Mouse (Mus musculus) embryonic facial prominence, embryonic 10.5 days (tissue): ENCODE measurements around the gene Thsd4. TPM values are rescaled to one million over a fixed set of nuclear protein-coding genes. Genes with fewer than 3 reads are reported as not detected.

Experiments used
- DNase-seq: peaks from one replicate; pipeline ENCODE4 v3.0.0-alpha.2; 2017; ENCODE audit warnings: low spot score
- H3K27ac ChIP-seq: fragments of 300-500 bp; sonication (generic); replicated peaks from 2 replicates; pipeline ENCODE4 v1.5.1; 2016; ENCODE audit warnings: mild to moderate bottlenecking
- H3K27me3 ChIP-seq: fragments of 300-500 bp; sonication (generic); replicated peaks from 2 replicates; pipeline ENCODE4 v1.6.1; 2016; ENCODE audit warnings: low read depth, mild to moderate bottlenecking; ENCODE audit not compliant: poor library complexity, severe bottlenecking
- H3K36me3 ChIP-seq: fragments of 300-500 bp; sonication (generic); replicated peaks from 2 replicates; pipeline ENCODE4 v1.6.1; 2016; ENCODE audit warnings: mild to moderate bottlenecking, moderate library complexity
- H3K4me1 ChIP-seq: fragments of 300-500 bp; sonication (generic); 2 replicates; pipeline ENCODE4 v1.6.1; 2016
- H3K4me3 ChIP-seq: fragments of 300-500 bp; sonication (generic); 2 replicates; pipeline ENCODE4 v1.5.1; 2016; ENCODE audit warnings: mild to moderate bottlenecking, moderate library complexity
- H3K9me3 ChIP-seq: fragments of 300-500 bp; sonication (generic); 2 replicates; pipeline ENCODE4 v1.6.1; 2016; ENCODE audit warnings: mild to moderate bottlenecking
- WGBS: fragments of 180-500 bp; shearing (Covaris S2); methylation state at CpG from one replicate; pipeline ENCODE4 v1.1.7; 2016; 5-methylcytosine and 5-hydroxymethylcytosine counted together
- polyA plus RNA-seq: library from polyadenylated mRNA; unstranded; fragments of >200 nt; fragmentation: Nextera tagmentation; extraction: Ambion mirVana; gene quantifications from 2 replicates; pipeline ENCODE4 v1.2.1, GENCODE M21; 2016

The Thsd4 gene
- polyA plus RNA-seq, 1 experiment from 2014 or later = 5.7 TPM

DNA sequence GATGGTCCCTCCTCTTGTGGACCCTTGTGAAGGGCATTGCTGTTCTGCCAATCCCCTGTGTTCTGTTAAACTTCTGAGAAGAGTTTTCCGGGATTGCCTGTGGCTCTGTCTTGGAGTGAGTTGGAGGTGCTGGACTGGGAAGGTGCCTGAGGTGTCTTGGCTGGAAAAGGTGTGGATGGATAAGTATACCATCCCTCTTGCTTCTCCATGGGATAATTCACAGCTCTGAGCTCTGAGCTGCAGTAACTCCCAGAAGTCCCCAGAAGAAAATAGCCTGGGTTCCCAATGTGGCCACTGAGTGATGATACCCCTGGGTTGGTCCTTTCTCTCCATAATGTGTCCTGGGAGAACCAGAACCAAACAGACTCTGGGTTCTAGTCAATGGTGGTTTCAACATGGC lies 398.8 kb downstream of the Thsd4 start:
- H3K4me3 ChIP-seq = no peak overlapping the region
- no peaks in the 10 kb centered on the region for H3K9me3 ChIP-seq
- whole genome bisulfite sequencing = 85% methylated on average over 1 of the region's 1 CpGs
- H3K4me1 ChIP-seq = peaks cover 30% of the 10 kb centered on the region
- no peaks in the 10 kb centered on the region for H3K36me3 ChIP-seq
- no peak overlapping the region for H3K27ac ChIP-seq
- no peaks in the 10 kb centered on the region for H3K27me3 ChIP-seq
- DNase-seq = no peak

DNA sequence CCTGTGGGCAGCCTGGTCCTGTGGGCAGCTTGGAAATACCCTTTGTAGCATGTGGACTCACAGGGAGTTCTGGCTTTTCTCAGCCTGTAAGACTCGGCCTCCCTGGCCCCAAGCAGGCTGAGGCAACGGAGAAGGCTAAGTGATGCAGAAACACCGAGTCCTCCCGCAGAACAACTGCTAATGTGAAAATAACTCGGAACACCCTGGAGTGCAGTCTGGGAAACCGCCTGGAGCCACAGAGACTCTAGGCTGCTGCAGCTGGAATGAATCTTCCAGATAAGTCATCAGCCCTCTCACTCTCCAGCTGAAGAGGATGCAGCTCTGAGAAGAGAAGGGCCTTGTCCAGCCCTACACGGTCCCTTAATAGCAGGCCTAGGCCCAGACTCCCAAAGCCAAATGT lies 402.0 kb downstream of the Thsd4 start:
- Histone ChIP-seq H3K4me3 (no peak overlapping the region), H3K36me3 (no peaks in the 10 kb centered on the region), H3K27me3 (no peaks in the 10 kb centered on the region), H3K4me1 (peaks cover 25% of the 10 kb centered on the region), H3K27ac (peak overlapping the region; percentile 51), H3K9me3 (no peaks in the 10 kb centered on the region)
- 57% methylated on average over 7 of the region's 7 CpGs for WGBS
- DNase-seq = peak; percentile 36

DNA sequence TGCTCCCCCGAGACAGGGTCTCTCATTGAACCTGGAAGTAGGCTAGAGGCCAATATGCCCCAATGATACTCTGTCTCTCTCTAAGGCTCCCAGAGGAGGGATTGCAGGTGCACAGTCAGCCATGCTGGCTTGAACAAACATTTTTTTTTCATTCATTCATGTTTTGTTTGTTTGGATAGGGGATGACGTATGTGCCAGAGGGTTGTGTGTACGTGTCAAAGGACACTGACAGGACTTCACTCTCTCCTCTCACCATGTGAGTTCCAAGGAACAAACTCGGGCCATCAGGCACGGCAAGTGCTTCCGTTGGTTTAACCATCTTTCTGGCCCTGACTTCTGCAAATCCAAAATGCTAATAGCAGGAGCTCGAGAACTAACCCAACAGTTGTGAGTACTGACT lies 404.0 kb downstream of the Thsd4 start:
- Histone ChIP-seq H3K27ac (no peak overlapping the region), H3K4me1 (peaks cover 24% of the 10 kb centered on the region), H3K9me3 (no peaks in the 10 kb centered on the region), H3K4me3 (no peak overlapping the region), H3K27me3 (no peaks in the 10 kb centered on the region), H3K36me3 (no peaks in the 10 kb centered on the region)
- WGBS = 76% methylated on average over 7 of the region's 7 CpGs
- DNase-seq = no peak

DNA sequence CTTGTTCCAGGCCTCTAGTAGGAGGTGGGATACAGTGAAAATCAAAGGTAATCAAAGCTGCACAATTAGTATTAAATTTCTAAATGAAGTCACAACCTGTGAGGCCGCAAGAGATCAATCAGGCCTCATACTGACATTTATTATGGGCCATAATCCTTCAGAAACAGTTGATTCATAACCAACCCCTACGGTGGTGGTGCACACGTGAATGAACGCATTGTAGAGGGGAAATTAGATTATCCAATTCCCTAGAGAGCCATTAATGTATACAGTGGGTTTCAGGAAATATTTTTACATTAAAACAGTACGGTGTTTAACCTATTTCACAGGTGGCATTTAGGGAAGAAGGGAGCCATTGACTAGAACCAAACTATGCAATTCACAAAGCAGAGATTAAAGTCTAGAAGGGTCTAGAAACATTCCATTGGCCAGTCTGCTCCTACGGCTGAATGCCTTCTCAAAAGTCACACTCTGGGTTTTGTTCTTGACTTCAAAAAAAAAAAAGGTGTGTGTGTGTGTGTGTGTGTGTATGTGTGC lies 406.1 kb downstream of the Thsd4 start:
- WGBS = 82% methylated on average over 6 of the region's 6 CpGs
- H3K36me3 ChIP-seq = no peaks in the 10 kb centered on the region
- H3K4me1 ChIP-seq = peaks cover 15% of the 10 kb centered on the region
- no peaks in the 10 kb centered on the region for H3K9me3 ChIP-seq
- H3K27ac ChIP-seq = no peak overlapping the region
- DNase-seq = no peak
- H3K27me3 ChIP-seq = no peaks in the 10 kb centered on the region
- no peak overlapping the region for H3K4me3 ChIP-seq

GRCm38 (mm10) chr9:60115306-60115705 lies 406.5 kb downstream of the Thsd4 start:
- Histone ChIP-seq H3K9me3 (no peaks in the 10 kb centered on the region), H3K36me3 (no peaks in the 10 kb centered on the region), H3K27me3 (no peaks in the 10 kb centered on the region), H3K27ac (no peak overlapping the region), H3K4me3 (no peak overlapping the region), H3K4me1 (peaks cover 14% of the 10 kb centered on the region)
- WGBS = 91% methylated on average over 9 of the region's 9 CpGs
- DNase-seq = no peak

DNA sequence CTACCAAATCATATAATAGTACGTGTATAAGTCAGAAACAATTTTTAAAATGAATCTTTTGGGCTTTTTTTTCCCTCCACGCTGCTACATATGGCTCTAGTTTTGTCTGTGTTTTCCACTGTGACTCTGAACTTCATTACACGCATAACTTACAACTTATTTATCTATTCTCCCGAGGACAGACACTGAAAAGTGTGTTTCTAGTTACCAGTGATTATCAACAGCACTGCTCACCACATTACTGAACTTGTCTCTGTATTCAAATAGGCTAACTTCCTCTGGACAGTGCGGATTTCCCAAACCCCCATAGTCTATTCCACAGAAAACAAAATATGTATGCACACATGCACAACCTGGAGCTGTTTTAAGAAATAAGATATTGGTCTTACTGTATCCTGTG lies 411.6 kb downstream of the Thsd4 start:
- no peaks in the 10 kb centered on the region for H3K36me3 ChIP-seq
- no peak for DNase-seq

DNA sequence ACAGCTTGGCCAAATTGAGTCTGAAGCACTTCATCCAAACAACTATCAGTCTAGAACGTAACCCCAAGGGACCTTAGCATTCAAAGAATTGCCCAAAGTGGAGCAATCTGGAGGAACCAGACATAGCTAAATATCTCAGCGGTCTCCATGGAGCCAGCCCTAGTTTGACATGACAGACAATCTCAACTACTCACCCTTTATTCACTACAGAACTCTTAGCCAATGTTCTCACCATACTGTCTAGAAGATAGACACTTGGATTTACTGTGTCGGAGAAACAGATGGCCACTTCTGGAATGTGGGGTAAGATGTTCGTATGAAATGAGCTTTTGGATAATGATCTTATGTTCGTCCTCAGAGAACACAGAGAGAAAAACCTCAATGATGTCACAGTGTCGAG lies 415.2 kb downstream of the Thsd4 start:
- Histone ChIP-seq H3K27ac (no peak overlapping the region), H3K4me1 (peaks cover 14% of the 10 kb centered on the region), H3K4me3 (no peak overlapping the region), H3K36me3 (no peaks in the 10 kb centered on the region), H3K9me3 (no peaks in the 10 kb centered on the region), H3K27me3 (no peaks in the 10 kb centered on the region)
- no peak for DNase-seq
- WGBS = 92% methylated on average over 6 of the region's 6 CpGs

More for the DNA sequence above, 411.6 kb downstream of the Thsd4 start:
- Histone ChIP-seq H3K4me1 (peaks cover 4% of the 10 kb centered on the region; the same call in 1 of the 2 replicates), H3K9me3 (no peaks in the 10 kb centered on the region), H3K4me3 (no peak overlapping the region), H3K27ac (no peak overlapping the region), H3K27me3 (no peaks in the 10 kb centered on the region)
- WGBS = 77% methylated on average over 5 of the region's 5 CpGs

GRCm38 (mm10) chr9:60106106-60106505 lies 415.7 kb downstream of the Thsd4 start:
- DNase-seq = no peak
- H3K27me3 ChIP-seq = no peaks in the 10 kb centered on the region
- H3K36me3 ChIP-seq = no peaks in the 10 kb centered on the region
- peaks cover 14% of the 10 kb centered on the region for H3K4me1 ChIP-seq
- H3K4me3 ChIP-seq = no peak overlapping the region
- no peak overlapping the region for H3K27ac ChIP-seq
- no peaks in the 10 kb centered on the region for H3K9me3 ChIP-seq
- 50% methylated on average over 1 of the region's 1 CpGs for WGBS

GRCm38 (mm10) chr9:60094211-60094610 lies 427.6 kb downstream of the Thsd4 start:
- H3K27ac ChIP-seq = no peak overlapping the region
- WGBS = 76% methylated on average over 1 of the region's 1 CpGs
- DNase-seq = no peak
- H3K36me3 ChIP-seq = no peaks in the 10 kb centered on the region
- no peaks in the 10 kb centered on the region for H3K27me3 ChIP-seq
- H3K4me1 ChIP-seq = peaks cover 41% of the 10 kb centered on the region
- H3K9me3 ChIP-seq = no peaks in the 10 kb centered on the region
- no peak overlapping the region for H3K4me3 ChIP-seq

DNA sequence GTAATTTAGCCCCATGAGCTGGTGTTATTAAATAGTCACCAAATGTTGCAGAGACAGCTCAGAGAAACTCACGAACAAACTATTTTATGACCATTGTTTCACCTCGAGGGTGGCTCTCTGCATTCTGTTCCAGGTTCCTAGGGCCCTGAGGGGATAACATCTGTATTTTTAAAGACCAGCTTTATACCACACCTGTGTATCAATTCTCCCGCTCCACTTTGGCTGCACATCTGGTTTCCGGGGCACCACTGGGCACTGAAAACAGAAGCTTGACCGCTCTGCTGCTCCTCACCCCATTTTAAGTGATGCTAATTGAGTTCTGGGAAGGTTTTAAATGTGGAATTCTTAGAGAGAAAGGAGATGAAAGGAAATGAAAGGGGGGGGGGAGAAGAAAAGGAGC lies 429.4 kb downstream of the Thsd4 start:
- Histone ChIP-seq H3K4me3 (no peak overlapping the region), H3K4me1 (peaks cover 37% of the 10 kb centered on the region), H3K27me3 (no peaks in the 10 kb centered on the region), H3K9me3 (no peaks in the 10 kb centered on the region), H3K36me3 (no peaks in the 10 kb centered on the region), H3K27ac (no peak overlapping the region)
- no peak for DNase-seq
- 40% methylated on average over 5 of the region's 5 CpGs for WGBS

DNA sequence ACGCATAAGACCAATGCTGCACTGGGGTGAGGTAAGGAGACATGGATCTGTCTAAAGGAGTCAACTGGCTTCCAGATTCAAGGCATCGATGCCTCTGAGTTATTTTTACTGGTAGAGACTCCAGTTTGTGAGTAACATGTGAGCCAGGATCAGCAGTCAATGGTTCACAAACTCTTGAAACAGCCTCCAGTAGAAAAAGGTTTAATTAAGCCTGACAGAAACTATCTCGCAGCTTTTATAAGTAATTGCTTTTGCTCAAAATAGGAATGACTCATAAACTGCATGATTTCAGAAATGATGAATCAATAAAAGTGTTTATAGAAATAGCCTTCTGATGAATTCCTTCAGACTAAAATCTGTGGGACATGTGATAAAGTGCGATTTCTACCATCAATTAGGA lies 432.4 kb downstream of the Thsd4 start:
- no peak overlapping the region for H3K4me3 ChIP-seq
- H3K4me1 ChIP-seq = peaks cover 33% of the 10 kb centered on the region
- DNase-seq = no peak
- no peaks in the 10 kb centered on the region for H3K9me3 ChIP-seq
- 85% methylated on average over 4 of the region's 4 CpGs for WGBS
- H3K27me3 ChIP-seq = no peaks in the 10 kb centered on the region
- H3K27ac ChIP-seq = no peak overlapping the region
- H3K36me3 ChIP-seq = no peaks in the 10 kb centered on the region

- Histone ChIP-seq H3K9me3 (no peaks in the 10 kb centered on the region), H3K27me3 (no peaks in the 10 kb centered on the region), H3K4me1 (peaks cover 33% of the 10 kb centered on the region), H3K27ac (no peak overlapping the region), H3K36me3 (no peaks in the 10 kb centered on the region), H3K4me3 (no peak overlapping the region)
- peak; percentile 53 for DNase-seq
- WGBS = 45% methylated on average over 5 of the region's 5 CpGs
Measured at GRCm38 (mm10) chr9:60088101-60088500, 433.7 kb downstream of the Thsd4 start.

GRCm38 (mm10) chr9:60082107-60082581 lies 439.7 kb downstream of the Thsd4 start:
- Histone ChIP-seq H3K36me3 (no peaks in the 10 kb centered on the region), H3K4me1 (peaks cover 25% of the 10 kb centered on the region), H3K27ac (peak overlapping the region; percentile 72), H3K9me3 (no peaks in the 10 kb centered on the region), H3K27me3 (no peaks in the 10 kb centered on the region), H3K4me3 (no peak overlapping the region)
- peak; percentile 49 for DNase-seq
- 22% methylated on average over 5 of the region's 5 CpGs for WGBS
